Mouse (Mus musculus): ENCODE measurements at regions not wholly inside any gene's neighbourhood (a gene's known extent, or its start where the extent isn't known, plus 50 kb on each side); places are given as distances from the start of the nearest gene placed in this dataset.

DNA sequence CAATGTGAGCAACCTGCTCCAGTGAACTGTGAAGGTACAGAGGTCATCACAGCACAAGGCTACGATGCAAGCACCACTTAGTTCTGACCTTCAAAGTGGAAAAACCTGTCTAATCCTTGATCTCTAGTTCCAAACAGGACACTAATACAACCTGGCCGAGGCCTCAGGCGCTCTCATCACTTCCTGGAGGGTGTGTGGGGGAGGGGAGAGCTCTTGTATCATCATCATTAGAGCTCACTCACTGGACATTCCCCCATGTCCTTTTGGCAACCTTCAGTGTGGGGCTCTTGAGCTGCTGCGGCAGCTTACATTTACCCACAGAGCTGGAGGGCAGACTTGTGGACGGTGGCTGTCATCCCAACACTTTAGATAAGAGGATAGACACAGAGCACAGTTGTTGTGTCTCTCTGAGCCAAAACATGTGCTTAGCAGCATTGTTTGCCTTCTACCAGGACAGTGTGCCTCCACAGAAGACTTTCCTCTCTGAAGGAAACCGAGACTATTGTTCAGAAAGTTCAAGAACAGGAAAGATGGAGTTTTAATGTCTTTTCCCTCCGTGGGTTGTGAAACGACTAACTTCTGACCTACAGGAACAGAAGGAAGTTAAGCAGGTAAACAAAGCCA lies 115.2 kb upstream of the Mylip start:
- no peak for DNase-seq (ENCODE audit: extremely low spot score in 1 of 2, low spot score in 1 of 2)

DNA sequence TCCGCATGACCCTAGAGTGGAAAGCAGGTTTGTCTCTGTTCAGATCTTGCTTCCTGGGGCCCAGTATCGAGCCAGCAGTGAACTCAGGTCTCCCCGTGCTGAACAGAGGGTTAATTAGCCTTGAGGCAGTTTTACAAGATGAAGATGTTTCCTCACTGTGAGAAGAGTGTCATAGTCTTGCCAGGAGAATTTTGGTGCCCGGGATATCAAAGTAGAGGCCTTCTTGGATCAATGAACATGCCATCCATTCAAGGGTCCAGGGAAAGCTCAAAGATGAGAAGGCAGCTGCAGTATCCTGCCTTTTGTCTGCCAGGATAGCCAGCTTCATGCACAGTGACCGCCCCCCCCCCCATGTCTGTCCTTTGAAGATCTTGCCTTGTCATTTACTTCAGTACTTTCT lies 114.2 kb upstream of the Mylip start:
- no peak for DNase-seq (ENCODE audit: extremely low spot score in 1 of 2, low spot score in 1 of 2)

- DNase-seq (ENCODE audit: extremely low spot score in 1 of 2, low spot score in 1 of 2) = no peak
Measured at GRCm38 (mm10) chr13:45277842-45278416, 111.6 kb upstream of the Mylip start.

DNA sequence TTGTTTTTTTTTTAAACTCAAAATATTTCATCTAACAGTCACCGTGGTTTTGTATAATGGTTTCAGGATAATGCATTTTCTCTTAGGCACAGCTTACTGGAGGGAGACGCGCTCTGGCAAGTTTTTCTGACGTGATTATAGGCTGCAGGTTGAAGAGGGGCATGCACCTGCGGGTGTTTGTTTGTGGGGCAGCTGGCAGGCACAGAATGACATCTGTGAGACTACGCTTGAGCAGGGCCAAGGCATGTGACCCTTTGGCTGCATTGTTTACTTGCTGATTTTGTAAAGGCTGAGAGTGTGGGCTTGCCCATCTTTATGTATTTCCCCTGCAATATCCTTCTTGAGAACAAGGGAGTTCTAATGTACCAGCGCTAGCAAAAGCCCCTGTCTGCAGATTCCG lies 108.4 kb upstream of the Mylip start:
- DNase-seq (ENCODE audit: extremely low spot score in 1 of 2, low spot score in 1 of 2) = no peak

DNA sequence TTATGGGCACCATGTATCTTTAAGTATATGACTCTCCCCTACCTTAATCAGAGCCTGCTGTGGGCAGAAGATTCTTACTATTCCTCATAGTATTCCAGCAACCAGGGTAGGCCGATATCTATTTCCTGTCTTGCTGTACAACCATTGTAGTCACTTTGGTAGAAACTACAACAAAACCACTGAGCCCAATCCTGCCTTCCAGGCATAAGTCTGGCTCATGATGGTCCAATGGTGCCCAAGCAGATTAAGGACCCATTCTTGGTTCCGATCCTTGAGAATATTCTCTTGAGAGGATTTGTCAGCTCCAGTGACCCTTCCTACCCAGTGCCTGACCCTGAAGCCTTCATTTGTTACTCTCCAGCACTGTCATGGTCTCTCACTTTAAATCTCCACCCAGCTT lies 102.9 kb upstream of the Mylip start:
- DNase-seq (ENCODE audit: extremely low spot score in 1 of 2, low spot score in 1 of 2) = no peak

DNA sequence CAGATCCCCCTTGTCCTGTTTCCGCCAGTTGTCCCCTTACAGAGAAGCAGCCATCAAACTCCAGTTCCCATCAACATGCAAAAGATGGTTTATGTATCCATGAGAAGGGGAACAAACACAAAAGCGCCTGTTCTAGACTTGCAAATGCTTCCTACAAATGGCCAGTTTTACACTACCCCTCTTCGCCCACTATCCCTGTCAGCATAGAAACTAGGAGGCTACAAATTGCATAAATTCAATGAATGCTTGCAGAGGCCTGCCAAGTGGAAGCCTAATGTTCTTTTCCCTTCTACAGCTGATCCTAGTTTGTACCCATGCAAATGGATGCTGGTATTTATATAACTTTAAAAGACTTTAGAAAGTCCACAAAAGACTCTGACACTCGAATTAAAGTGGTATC lies 102.3 kb upstream of the Mylip start:
- peak; percentile 7 to 40 for DNase-seq (ENCODE audit: extremely low spot score in 1 of 2, low spot score in 1 of 2)

- no peak for DNase-seq (ENCODE audit: extremely low spot score in 1 of 2, low spot score in 1 of 2)
Measured at GRCm38 (mm10) chr13:45289976-45290375, 99.6 kb upstream of the Mylip start.

DNA sequence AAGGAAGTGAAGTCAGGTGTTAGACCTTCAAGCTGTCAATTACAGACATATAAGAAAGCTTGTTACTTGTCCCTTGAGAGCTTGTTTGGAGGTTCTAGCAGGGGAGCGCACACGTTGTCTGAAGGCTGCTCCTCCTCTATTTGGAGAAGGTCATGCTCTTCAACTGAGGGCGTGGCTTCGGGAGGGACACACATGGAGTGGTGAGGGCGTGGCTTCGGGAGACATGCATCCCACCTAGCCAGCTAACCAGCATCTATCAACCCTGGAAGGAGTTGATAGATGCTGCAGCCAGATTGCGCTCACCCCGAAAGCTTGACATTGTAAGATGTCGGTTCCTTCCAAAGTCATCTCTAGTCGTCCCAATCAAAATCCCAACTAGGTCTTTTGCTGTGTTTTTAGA lies 94.9 kb upstream of the Mylip start:
- no peak for DNase-seq (ENCODE audit: extremely low spot score in 1 of 2, low spot score in 1 of 2)

DNA sequence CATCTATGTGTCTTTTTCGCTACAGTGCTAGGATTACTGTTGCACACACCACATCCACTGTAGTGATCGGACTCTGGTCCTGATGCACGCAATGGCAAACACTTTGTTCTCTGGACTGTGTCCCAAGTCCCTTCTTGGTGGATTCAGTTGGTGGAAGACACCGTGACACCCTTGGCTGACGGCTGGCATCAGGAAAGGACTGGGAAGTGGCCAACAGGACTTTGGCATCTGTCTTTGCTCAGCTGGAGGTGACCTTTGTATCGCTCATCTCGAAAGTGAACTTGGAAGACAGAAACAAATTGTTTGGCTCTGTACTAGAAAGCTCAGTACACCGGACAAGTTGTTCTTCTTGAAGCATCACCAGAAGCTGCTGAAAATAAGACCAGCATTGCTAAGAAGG lies 88.9 kb upstream of the Mylip start:
- DNase-seq (ENCODE audit: extremely low spot score in 1 of 2, low spot score in 1 of 2) = no peak

GRCm38 (mm10) chr13:45301191-45301905 lies 88.2 kb upstream of the Mylip start:
- peak in 1 of 2 experiments; percentile 3 for DNase-seq (ENCODE audit: extremely low spot score in 1 of 2, low spot score in 1 of 2)

DNA sequence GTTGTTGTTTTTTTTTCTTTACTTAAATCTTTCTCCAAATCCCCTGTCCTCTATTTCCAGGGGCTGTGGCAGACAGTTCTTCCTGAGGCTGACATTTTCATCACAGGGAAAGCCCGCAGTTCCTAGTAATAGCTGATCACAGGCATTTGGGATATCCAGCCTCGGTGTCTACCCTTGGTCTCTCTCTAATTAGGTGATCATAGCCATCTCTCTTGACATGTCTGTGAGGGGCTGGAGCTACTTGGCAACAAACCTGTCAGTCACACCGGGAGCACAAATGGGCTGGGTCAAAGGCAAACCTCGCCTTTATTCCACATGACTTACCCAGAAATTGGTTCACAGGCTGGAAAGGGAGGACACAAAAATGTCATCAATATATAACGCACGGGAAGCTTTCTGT lies 86.7 kb upstream of the Mylip start:
- no peak for DNase-seq (ENCODE audit: extremely low spot score in 1 of 2, low spot score in 1 of 2)

GRCm38 (mm10) chr13:45306177-45306576 lies 83.4 kb upstream of the Mylip start:
- no peak for DNase-seq (ENCODE audit: extremely low spot score in 1 of 2, low spot score in 1 of 2)

DNA sequence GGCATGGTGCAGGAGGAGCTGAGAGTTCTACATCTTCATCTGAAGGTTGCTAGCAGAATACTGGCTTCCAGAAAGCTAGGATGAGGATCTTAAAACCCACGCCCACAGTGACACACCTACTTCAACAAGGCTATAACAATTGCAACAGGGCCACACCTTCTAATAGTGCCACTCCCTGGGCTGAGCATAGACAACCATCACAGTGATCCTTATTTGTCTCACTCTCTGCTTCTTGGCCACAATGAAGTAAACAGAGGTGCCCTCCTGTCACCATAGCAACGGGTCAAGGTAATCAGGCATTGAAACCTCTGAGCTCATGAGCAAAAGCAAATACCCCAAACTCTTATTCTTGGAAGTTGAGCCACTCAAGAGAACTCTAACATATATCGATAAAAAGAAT lies 82.3 kb upstream of the Mylip start:
- no peak for DNase-seq (ENCODE audit: extremely low spot score in 1 of 2, low spot score in 1 of 2)

- no peak for DNase-seq (ENCODE audit: extremely low spot score in 1 of 2, low spot score in 1 of 2)
Measured at GRCm38 (mm10) chr13:45319646-45320045, 69.9 kb upstream of the Mylip start.

DNA sequence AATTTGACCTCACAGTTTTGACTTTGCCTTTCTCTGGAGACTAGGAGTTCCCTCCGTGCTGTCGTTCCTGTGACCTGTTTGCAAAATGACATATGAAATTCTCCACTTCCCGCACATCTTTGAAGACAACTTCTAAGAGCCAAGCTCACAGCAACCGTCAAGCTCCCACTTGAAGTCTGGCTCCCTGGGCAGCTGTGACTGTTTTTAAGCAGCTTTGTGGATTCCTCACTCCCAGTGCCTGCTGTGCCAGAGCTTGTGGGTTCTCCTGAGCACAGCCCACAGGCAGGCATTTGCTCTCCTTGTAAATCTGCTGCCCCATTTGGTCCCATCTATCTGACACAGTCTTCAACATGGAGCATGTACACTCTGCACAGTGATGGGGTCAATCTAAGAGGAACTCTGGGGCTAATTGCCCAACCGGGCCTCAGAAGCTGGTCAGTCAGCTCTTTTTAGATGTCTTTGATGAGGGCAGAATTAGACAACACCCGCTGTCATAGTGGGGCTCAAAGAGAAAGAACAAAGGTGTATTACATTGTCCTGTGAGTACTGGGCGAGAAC lies 63.7 kb upstream of the Mylip start:
- DNase-seq (ENCODE audit: extremely low spot score in 1 of 2, low spot score in 1 of 2) = peak in 1 of 2 experiments; percentile 40

- no peak for DNase-seq (ENCODE audit: extremely low spot score in 1 of 2, low spot score in 1 of 2)
Measured at GRCm38 (mm10) chr13:45326751-45327150, 62.8 kb upstream of the Mylip start.

DNA sequence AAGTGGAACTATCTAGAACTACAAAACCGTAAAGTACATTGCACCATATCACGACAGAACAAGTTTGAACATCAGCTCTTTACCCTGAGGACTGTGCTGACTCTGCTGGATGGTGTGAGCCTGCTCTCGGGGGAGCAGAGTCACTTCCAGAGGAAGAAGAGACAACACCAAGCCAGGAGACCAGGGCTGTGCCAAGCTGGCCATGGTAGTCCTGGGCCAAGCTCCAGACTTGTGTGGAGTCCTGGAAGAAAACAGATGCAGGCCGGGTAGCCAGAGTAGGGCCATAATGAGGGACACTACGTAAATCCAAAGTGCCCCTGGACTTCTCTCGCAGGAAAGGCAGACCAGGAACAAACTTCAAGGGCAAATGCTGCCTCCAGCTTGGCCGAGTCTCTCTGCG lies 59.0 kb upstream of the Mylip start:
- DNase-seq (ENCODE audit: extremely low spot score in 1 of 2, low spot score in 1 of 2) = no peak

- DNase-seq (ENCODE audit: extremely low spot score in 1 of 2, low spot score in 1 of 2) = no peak
Measured at GRCm38 (mm10) chr13:45332031-45332430, 57.5 kb upstream of the Mylip start.

GRCm38 (mm10) chr13:45333634-45334033 lies 55.9 kb upstream of the Mylip start:
- no peak for DNase-seq (ENCODE audit: extremely low spot score in 1 of 2, low spot score in 1 of 2)

Measured in frontal cortex, adult 2 months (tissue).